Mouse (Mus musculus): ENCODE measurements around the gene Coro1a. TPM values are rescaled to one million over a fixed set of nuclear protein-coding genes. Genes with fewer than 3 reads are reported as not detected.

The Coro1a gene
- total RNA-seq, 1 experiment = 4.1 TPM

- TF ChIP-seq ZC3H11A (IDR thresholded peaks at IDR 0.05; ENCODE audit: borderline replicate concordance, low read depth, low read length) = no peak
- Histone ChIP-seq H3K4me1 (ENCODE audit: control insufficient read depth in 2 of 2, insufficient read depth in 2 of 2, low read length in 2 of 2, poor library complexity in 1 of 2) (0 out of 4 replicates have a peak, but pooled peaks cover 0 to 2% of the 10 kb centered on the region in 2 experiments), H3K9ac (ENCODE audit: insufficient read depth, low read depth, low read length, poor library complexity, severe bottlenecking) (no peak overlapping the region), H3K9me3 (ENCODE audit: control insufficient read depth, insufficient read depth, low read depth, low read length) (no peaks in the 10 kb centered on the region), H3K36me3 (ENCODE audit: control insufficient read depth, insufficient read depth, low read length, poor library complexity, severe bottlenecking) (no peaks in the 10 kb centered on the region), H3K27ac (ENCODE audit: insufficient read depth, low read depth, low read length, poor library complexity, severe bottlenecking) (no peak overlapping the region), H3K4me3 (ENCODE audit: insufficient read depth in 1 of 2, low read depth in 1 of 2, low read length in 2 of 2, poor library complexity in 1 of 2, severe bottlenecking in 1 of 2) (no peak overlapping the region)
- DNase-seq (ENCODE audit: low read depth, low spot score) = no peak
- in situ Hi-C loops (cut with MboI; ENCODE audit: low sequenced_read_pairs in 2 of 2, unreplicated experiment in 2 of 2) = no loop called here
Measured at GRCm38 (mm10) chr7:126679683-126680082, 27.9 kb downstream of the Coro1a start.

DNA sequence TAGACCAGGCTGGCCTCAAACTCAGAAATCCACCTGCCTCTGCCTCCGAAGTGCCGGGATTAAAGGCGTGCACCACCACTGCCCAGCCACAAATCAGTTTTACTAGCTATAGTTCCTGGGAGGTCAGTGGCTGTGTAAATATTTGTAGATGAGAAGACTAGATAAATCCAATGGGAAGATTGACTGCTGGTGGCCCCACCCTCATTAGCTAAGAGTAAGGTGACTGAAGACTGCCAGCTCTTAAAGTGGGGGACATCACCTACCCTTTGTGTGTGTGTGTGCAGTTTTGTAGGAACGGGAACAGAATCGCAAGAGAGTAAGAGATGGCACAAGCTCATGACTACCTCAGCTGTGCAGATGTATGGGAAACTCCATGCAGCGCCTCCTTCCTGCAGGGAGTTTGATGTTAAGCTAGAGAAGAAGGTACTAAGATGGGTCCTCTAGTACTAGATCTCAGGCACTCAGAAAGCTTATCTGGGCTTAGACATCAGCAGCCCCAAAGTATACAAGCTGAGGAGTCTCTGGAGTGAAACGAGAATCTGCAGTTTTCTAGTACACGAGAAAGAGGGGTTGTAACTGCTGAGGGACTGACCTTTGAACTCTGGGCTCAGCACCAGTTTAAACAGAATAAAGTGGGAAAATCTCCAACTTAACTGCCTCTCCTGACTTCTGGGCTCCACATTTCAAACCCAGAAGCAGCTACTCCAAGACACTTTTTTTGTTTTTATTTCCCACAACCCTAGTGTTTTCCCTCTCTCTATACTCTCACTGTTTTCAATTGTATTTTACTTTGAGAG lies 28.8 kb downstream of the Coro1a start:
- Histone ChIP-seq H3K4me1 (ENCODE audit: control insufficient read depth in 2 of 2, insufficient read depth in 2 of 2, low read length in 2 of 2, poor library complexity in 1 of 2) (0 out of 4 replicates have a peak, but pooled peaks cover 0 to 2% of the 10 kb centered on the region in 2 experiments), H3K9me3 (ENCODE audit: control insufficient read depth, insufficient read depth, low read depth, low read length) (no peaks in the 10 kb centered on the region), H3K27ac (ENCODE audit: insufficient read depth, low read depth, low read length, poor library complexity, severe bottlenecking) (no peak overlapping the region), H3K36me3 (ENCODE audit: control insufficient read depth, insufficient read depth, low read length, poor library complexity, severe bottlenecking) (no peaks in the 10 kb centered on the region), H3K4me3 (ENCODE audit: insufficient read depth in 1 of 2, low read depth in 1 of 2, low read length in 2 of 2, poor library complexity in 1 of 2, severe bottlenecking in 1 of 2) (no peak overlapping the region), H3K9ac (ENCODE audit: insufficient read depth, low read depth, low read length, poor library complexity, severe bottlenecking) (no peak overlapping the region)
- in situ Hi-C loops (cut with MboI; ENCODE audit: low sequenced_read_pairs in 2 of 2, unreplicated experiment in 2 of 2) = no loop called here
- TF ChIP-seq HCFC1 (IDR thresholded peaks at IDR 0.05; ENCODE audit: borderline replicate concordance, insufficient read depth, low read length) (no peak), CHD2 (IDR thresholded peaks at IDR 0.05; ENCODE audit: low read depth, low read length) (no peak), ZNF384 (IDR thresholded peaks at IDR 0.05; ENCODE audit: low read depth, low read length) (no peak)
- DNase-seq (ENCODE audit: low read depth, low spot score) = no peak

- TF ChIP-seq CHD2 (IDR thresholded peaks at IDR 0.05; ENCODE audit: low read depth, low read length) = no peak
- no peak for TF ChIP-seq MAFK (IDR thresholded peaks at IDR 0.05; ENCODE audit: insufficient read depth, low read depth, low read length)
- no peak for TF ChIP-seq ZC3H11A (IDR thresholded peaks at IDR 0.05; ENCODE audit: borderline replicate concordance, low read depth, low read length)
- TF ChIP-seq HCFC1 (IDR thresholded peaks at IDR 0.05; ENCODE audit: borderline replicate concordance, insufficient read depth, low read length) = no peak
- no peak for TF ChIP-seq ZNF384 (IDR thresholded peaks at IDR 0.05; ENCODE audit: low read depth, low read length)
- Histone ChIP-seq H3K9me3 (ENCODE audit: control insufficient read depth, insufficient read depth, low read depth, low read length) (no peaks in the 10 kb centered on the region), H3K4me3 (ENCODE audit: insufficient read depth in 1 of 2, low read depth in 1 of 2, low read length in 2 of 2, poor library complexity in 1 of 2, severe bottlenecking in 1 of 2) (no peak overlapping the region), H3K27ac (ENCODE audit: insufficient read depth, low read depth, low read length, poor library complexity, severe bottlenecking) (no peak overlapping the region), H3K4me1 (ENCODE audit: control insufficient read depth in 2 of 2, insufficient read depth in 2 of 2, low read length in 2 of 2, poor library complexity in 1 of 2) (0 out of 4 replicates have a peak, but pooled peaks cover 0 to 2% of the 10 kb centered on the region in 2 experiments), H3K9ac (ENCODE audit: insufficient read depth, low read depth, low read length, poor library complexity, severe bottlenecking) (no peak overlapping the region), H3K36me3 (ENCODE audit: control insufficient read depth, insufficient read depth, low read length, poor library complexity, severe bottlenecking) (peaks cover 7% of the 10 kb centered on the region)
- DNase-seq (ENCODE audit: low read depth, low spot score) = no peak
- in situ Hi-C loops (cut with MboI; ENCODE audit: low sequenced_read_pairs in 2 of 2, unreplicated experiment in 2 of 2) = no loop called here
Measured at GRCm38 (mm10) chr7:126676631-126677220, 30.9 kb downstream of the Coro1a start.

DNA sequence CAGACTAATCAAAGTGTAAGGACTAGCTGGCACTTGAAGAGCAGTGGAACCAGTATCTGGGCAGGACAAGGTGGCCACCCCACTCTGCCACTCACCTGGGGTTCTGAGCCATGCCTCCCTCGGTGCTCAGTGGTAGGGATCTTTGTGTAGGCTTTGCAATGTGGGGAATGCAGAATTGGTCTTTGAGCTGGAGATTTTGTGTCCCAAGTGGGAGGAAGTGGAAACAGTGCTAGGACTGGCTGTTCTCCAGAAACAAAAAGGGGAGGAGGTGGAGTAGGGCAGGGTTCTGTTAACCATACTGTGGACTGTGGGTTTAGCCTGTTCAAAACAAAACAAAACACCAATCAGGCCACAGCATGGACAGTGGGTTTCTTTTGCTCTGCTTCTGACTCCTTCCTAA lies 31.4 kb downstream of the Coro1a start, which contains the start of gene Sult1a1:
Sult1a1 (minus strand) TSS at position 226 of the 400 bp plus-strand sequence.
- 0 out of 4 replicates have a peak, but pooled peaks cover 0 to 5% of the 10 kb centered on the region in 2 experiments for H3K4me1 ChIP-seq (ENCODE audit: control insufficient read depth in 2 of 2, insufficient read depth in 2 of 2, low read length in 2 of 2, poor library complexity in 1 of 2)
- no peak within 1 kb of the TSS for H3K27ac ChIP-seq (ENCODE audit: insufficient read depth, low read depth, low read length, poor library complexity, severe bottlenecking)
- H3K36me3 ChIP-seq (ENCODE audit: control insufficient read depth, insufficient read depth, low read length, poor library complexity, severe bottlenecking) = peaks cover 12% of the 10 kb centered on the region
- no peak for DNase-seq (ENCODE audit: low read depth, low spot score)
- in situ Hi-C loops (cut with MboI; ENCODE audit: low sequenced_read_pairs in 2 of 2, unreplicated experiment in 2 of 2) = no loop called here
- no peak within 1 kb of the TSS for H3K9ac ChIP-seq (ENCODE audit: insufficient read depth, low read depth, low read length, poor library complexity, severe bottlenecking)
- no peaks in the 10 kb centered on the region for H3K9me3 ChIP-seq (ENCODE audit: control insufficient read depth, insufficient read depth, low read depth, low read length)
- TF ChIP-seq CHD2 (IDR thresholded peaks at IDR 0.05; ENCODE audit: low read depth, low read length) = no peak
- TF ChIP-seq HCFC1 (IDR thresholded peaks at IDR 0.05; ENCODE audit: borderline replicate concordance, insufficient read depth, low read length) = no peak
- TF ChIP-seq ZNF384 (IDR thresholded peaks at IDR 0.05; ENCODE audit: low read depth, low read length) = no peak
- no peak for TF ChIP-seq ZC3H11A (IDR thresholded peaks at IDR 0.05; ENCODE audit: borderline replicate concordance, low read depth, low read length)
- TF ChIP-seq MAFK (IDR thresholded peaks at IDR 0.05; ENCODE audit: insufficient read depth, low read depth, low read length) = no peak
- no peak within 1 kb of the TSS for H3K4me3 ChIP-seq (ENCODE audit: insufficient read depth in 1 of 2, low read depth in 1 of 2, low read length in 2 of 2, poor library complexity in 1 of 2, severe bottlenecking in 1 of 2)
